Mouse (Mus musculus): ENCODE measurements around the gene Msi1. TPM values are rescaled to one million over a fixed set of nuclear protein-coding genes. Genes with fewer than 3 reads are reported as not detected.
"Not testable (repeated sequence)": the region's sequence is repeated elsewhere in the genome, so short reads cannot be mapped to it uniquely, and the experiment has no call there.

The Msi1 gene
- total RNA-seq, 4 experiments from 2014 or later: 0.19 to 0.27 TPM; not detected in 2

DNA sequence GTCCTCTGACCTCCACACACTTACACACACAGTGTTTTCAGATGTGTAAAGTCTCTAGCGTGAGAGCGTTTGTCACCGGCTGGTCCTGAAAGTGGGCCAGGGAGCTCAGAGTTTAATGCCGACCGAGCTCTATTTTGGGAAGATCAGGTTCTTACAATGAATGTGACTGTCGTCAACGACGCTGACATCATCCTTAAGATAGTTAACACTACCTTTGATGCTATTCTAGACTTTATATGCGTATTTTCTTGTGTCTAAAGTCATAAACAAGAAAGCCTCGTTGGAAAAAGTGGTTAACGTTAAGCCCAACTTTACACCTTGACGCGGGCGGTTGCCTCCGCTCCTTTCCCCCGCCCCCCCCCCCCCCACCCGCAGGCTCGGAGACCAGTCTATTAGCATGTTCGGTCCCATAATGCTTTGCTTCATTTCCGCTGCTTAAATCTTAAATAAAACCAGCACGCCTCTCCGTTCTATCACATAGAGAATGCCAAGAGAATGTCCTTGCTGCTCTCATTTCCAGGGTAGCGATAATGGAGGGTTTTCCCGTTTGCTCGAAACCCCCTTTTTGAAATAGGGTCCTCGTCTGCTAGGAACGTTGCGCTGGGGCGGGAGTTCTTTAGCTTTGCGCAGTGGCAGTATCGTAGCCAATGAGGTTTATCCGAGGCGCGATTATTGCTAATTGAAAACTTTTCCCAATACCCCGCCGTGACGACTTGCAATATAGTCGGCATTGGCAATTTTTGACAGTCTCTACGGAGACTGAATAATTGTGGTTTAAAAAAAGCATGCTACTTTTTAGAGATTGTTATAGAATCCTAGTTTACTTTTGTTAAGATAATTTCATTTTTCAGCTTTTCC lies 59.7 kb downstream of the Msi1 start:
- peak; percentile 67 to 70 for DNase-seq (ENCODE audit: low spot score in 2 of 2)

GRCm38 (mm10) chr5:115489699-115490637 lies 60.6 kb downstream of the Msi1 start:
- peak; percentile 84 to 89 for DNase-seq (ENCODE audit: low spot score in 2 of 2)

DNA sequence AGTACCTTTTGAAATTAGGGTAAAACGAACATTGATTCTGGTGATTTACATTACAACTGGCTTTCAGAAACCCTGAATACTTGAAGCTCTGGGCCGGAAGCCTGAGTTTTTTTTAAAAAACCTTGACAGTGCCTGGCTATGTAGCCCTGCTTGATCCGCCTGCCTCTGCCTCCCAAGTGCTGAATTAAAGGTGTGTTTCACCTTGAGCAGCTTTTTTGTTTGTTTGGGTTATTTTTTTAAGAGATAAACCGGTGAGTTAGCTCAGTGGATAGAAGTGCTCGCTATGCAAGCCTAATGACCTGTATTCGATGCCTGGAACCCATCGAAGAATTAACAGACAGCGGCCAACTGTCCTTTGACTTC lies 61.2 kb downstream of the Msi1 start:
- DNase-seq (ENCODE audit: low spot score in 2 of 2): no peak

DNA sequence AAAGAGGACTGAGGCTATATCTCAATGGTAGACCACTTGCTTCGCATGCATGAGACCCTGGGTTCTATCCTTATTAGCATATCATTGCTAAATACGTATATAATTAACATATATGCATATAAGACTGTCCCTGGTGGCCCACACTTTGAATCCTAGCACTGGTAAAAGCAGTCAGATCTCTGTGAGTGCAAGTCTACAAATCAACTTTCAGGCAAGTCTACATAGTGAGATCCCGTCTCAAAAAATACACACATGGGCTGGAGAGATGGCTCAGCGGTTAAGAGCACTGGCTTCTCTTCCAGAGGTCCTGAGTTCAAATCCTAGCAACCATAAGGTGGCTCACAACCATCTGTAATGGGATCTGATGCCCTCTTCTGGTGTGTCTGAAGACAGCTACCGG lies 61.7 kb downstream of the Msi1 start:
- no peak for DNase-seq (ENCODE audit: low spot score in 2 of 2)

DNA sequence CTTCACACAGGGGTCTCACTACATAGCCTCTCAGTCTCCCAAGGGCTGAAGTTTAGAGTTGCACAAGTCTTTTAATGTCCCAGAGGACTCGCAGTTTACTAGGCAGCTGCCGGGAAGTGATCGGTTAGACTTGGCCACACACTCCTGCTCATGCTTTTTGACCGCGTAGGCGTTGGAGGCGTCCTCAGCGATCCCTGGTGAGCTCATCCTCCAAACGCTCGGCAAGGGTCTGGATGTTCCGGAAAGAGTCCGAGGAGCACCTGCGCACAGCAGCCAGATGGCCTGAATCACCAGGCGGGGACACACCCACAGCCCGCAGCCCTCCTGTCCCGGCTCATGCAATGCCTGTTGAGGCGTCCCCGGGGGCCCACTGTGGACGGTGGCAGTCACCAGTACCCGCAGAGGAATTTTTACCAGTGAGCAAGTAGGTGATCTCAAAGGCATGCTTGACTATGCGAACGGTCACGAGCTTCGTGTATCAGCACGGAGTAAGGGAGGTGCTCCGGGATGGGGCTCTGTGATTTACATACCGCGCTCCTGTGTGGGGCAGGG lies 62.4 kb downstream of the Msi1 start:
- peak; percentile 79 to 82 for DNase-seq (ENCODE audit: low spot score in 2 of 2)

DNA sequence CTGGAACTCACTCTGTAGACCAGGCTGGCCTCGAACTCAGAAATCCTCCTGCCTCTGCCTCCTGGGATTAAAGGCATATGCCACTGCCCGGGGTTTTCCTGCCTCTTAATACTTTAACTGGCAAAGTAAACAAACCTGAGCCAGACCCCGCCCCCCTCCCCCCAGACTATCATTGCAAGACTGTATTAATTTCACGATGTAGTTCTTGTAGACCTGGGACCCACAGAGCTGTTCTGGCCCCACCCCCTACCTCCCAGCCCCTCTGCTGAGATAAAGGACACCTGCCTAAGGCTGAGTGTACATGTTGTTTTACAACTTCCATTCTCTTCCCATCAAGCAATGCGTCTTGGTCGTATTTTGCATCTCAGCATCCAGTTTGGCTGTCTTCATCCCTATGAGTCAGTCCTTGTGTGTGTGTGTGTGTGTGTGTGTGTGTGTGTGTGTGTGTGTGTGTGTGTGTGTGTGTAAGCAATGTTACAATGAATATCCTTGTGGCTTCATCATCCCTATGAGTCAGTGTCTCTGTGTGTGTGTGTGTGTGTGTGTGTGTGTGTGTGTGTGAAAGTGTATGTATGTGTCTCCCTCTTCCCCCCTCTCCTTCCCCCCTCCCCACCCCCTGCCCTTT lies 63.4 kb downstream of the Msi1 start:
- no peak for DNase-seq (ENCODE audit: low spot score in 2 of 2)

DNA sequence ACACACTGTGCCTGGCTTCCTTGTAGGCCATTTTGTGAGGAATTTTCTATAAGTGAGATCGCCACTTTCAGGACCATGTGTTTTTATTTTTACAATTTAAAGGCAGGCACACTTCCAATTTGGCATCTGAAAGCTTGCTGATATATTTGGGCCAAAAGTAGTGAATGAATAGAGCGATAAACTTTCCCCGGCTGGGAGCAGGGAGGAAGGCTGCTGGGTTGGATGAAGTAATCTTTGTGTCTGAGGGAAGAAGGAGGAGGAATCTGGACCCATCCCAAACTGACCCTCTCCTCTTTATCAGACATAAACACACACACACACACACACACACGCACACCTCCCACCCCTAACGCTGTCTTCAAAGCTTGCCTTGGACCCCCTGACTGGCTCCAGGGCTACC lies 64.0 kb downstream of the Msi1 start:
- no peak for DNase-seq (ENCODE audit: low spot score in 2 of 2)

GRCm38 (mm10) chr5:115495618-115496017 lies 66.2 kb downstream of the Msi1 start:
- DNase-seq (ENCODE audit: low spot score in 2 of 2): not testable (repeated sequence)

DNA sequence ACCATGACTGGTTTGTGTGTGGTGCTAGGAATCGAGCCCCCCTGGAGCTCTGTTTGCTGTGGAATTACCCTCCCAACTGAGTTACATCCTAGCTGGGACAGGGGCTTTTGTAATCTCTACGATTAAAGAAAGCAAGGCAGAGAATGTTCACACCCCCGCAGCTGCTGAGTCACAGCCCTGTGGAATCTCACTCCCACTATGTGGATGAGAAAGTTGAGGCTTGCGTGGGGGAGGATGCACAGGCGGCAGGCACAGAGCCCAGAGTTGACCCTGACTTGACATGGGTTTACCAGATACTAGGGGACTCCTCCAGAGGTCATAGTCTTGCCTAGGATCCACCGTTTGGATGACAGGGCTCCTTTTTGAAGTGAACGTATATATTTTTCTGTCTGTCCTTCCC lies 67.6 kb downstream of the Msi1 start:
- DNase-seq (ENCODE audit: low spot score in 2 of 2): no peak

DNA sequence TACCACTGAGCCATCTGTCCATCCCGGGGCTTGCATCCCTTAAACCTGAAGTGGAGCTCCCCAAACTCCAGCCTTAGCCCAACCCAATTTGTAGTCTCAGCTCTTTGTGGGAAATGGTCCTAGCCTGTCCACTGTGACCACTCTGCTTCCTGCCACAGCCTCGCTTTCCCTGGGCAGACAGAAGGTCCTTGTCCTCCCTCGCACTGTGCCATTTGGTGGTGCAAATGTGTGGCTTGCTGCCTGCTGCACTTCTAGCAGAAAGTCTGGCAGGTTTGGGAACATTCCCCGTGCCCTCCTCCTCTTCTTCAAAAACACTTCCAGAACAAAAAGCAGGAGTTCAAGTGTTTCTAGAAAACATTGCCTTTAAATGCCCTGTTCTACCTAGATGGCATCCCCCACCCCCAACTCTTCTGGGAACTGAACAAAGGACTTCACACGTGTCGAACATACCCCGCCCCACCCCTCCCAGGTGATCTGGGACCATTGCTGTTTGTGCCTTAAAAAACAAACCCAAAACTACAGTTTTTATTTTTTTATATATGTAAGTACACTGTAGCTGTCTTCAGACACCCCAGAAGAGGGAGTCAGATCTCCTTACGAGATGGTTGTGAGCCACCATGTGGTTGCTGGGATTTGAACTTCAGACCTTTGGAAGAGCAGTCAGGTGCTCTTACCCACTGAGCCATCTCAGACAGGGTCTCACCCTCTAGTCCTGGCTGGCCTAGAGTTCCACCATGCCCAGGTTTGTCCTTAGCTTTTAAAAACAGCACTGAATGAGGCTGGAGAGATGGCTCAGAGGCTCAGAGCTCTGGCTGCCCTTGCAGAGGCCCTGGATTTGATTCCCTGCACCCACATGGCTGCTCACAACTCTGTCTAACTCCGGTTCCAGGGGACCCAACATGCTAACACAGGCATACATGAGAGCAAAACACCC lies 69.2 kb downstream of the Msi1 start:
- no peak for DNase-seq (ENCODE audit: low spot score in 2 of 2)

GRCm38 (mm10) chr5:115500383-115500935 lies 71.1 kb downstream of the Msi1 start:
- DNase-seq (ENCODE audit: low spot score in 2 of 2): no peak

DNA sequence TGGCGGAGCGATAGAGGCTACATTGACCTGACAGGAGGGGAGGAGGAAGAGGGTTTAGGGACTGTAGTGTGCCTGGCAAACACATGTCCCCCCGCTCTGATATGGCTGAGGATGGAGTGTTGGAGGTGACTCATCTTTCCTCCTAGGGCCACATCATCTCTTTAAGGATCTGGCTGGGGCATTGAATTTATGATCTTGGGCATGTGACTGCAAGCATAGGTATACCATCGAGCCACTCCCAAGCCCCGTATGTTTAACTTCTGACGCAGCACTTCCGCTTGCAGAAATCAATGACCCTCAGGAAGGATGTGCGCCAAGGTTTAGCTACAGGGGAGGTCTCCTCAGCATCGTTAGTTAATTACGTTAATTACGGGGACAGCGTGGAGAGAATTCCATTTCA lies 73.6 kb downstream of the Msi1 start:
- no peak for DNase-seq (ENCODE audit: low spot score in 2 of 2)

Other genes starting within 250 kb of the Msi1 start
- 1 to 10 TPM in 1 of 4 experiments, under 1 TPM in 3; 0.22 to 1.1 (median 0.38) TPM for gene Cabp1, start 235.2 kb upstream of the Msi1 start, total RNA-seq (2022)
- 10 to 100 TPM; 27.3 to 40.7 (median 38.0) TPM for gene Pop5, start 193.8 kb upstream of the Msi1 start, total RNA-seq (2022)
- gene Rnf10, start 156.7 kb upstream of the Msi1 start, total RNA-seq (2022): 100 to 1,000 TPM; 304 to 367 (median 342) TPM
- 10 to 100 TPM; 73.1 to 89.5 (median 82.1) TPM for gene Coq5, start 149.9 kb upstream of the Msi1 start, total RNA-seq (2022)
- gene Dynll1, start 128.6 kb upstream of the Msi1 start, total RNA-seq (2022): 10 to 100 TPM; 37.7 to 68.0 (median 49.9) TPM
- gene Srsf9, start 102.4 kb upstream of the Msi1 start, total RNA-seq (2022): 10 to 100 TPM in 3 of 4 experiments, 1 to 10 TPM in 1; 8.6 to 13.1 (median 11.5) TPM
- gene Gatc, start 88.4 kb upstream of the Msi1 start, total RNA-seq (2022): 10 to 100 TPM; 22.8 to 25.6 (median 24.4) TPM
- 10 to 100 TPM; 18.9 to 23.7 (median 20.1) TPM for gene Triap1, start 88.4 kb upstream of the Msi1 start, total RNA-seq (2022)
- gene Cox6a1, start 80.6 kb upstream of the Msi1 start, total RNA-seq (2022): 10 to 100 TPM; 35.3 to 49.8 (median 42.5) TPM
- not detected for gene Pla2g1b, start 36.7 kb downstream of the Msi1 start, total RNA-seq (2022)
- gene Sirt4, start 55.1 kb downstream of the Msi1 start, total RNA-seq (2022): 10 to 100 TPM in 1 of 4 experiments, 1 to 10 TPM in 3; 7.2 to 13.5 (median 9.4) TPM
- 10 to 100 TPM; 76.0 to 89.9 (median 78.1) TPM for gene Pxn, start 77.1 kb downstream of the Msi1 start, total RNA-seq (2022)
- 100 to 1,000 TPM; 566 to 724 (median 629) TPM for gene Rplp0, start 129.9 kb downstream of the Msi1 start, total RNA-seq (2022)
- 10 to 100 TPM; 28.1 to 31.2 (median 30.6) TPM for gene Gcn1l1, start 135.7 kb downstream of the Msi1 start, total RNA-seq (2022)
- gene Rab35, start 202.3 kb downstream of the Msi1 start, total RNA-seq (2022): 10 to 100 TPM; 42.1 to 49.6 (median 44.0) TPM